Mouse (Mus musculus) embryo, embryonic 10 days (tissue): ENCODE measurements around the gene Ftsj1.

Experiments
- DNase-seq: peaks from one replicate; pipeline ENCODE4 v3.0.0-alpha.2; 2015; ENCODE audit warnings: low spot score

Gene Ftsj1

GRCm38 (mm10) chrX:8218114-8218513 is 34.1 kb downstream of the Ftsj1 start:
- DNase-seq, result no peak

GRCm38 (mm10) chrX:8217383-8217782 is 34.8 kb downstream of the Ftsj1 start:
- DNase-seq, result no peak

- no peak for DNase-seq
Observed at GRCm38 (mm10) chrX:8211490-8212207, 40.6 kb downstream of the Ftsj1 start.

- no peak for DNase-seq
Observed at GRCm38 (mm10) chrX:8209720-8210119, 42.5 kb downstream of the Ftsj1 start.

GRCm38 (mm10) chrX:8207224-8207623 is 45.0 kb downstream of the Ftsj1 start:
- no peak for DNase-seq

- DNase-seq, result no peak
Observed at GRCm38 (mm10) chrX:8206694-8207197, 45.5 kb downstream of the Ftsj1 start.

GRCm38 (mm10) chrX:8206015-8206693 is 46.1 kb downstream of the Ftsj1 start, which contains the start of gene Porcn:
TSS of gene Porcn (minus strand) at chrX:8206525.
- peak; percentile 88 for DNase-seq

- no peak for DNase-seq
Observed at GRCm38 (mm10) chrX:8205551-8205950, 46.7 kb downstream of the Ftsj1 start.

- no peak for DNase-seq
Observed at GRCm38 (mm10) chrX:8205088-8205487, 47.1 kb downstream of the Ftsj1 start.

- no peak for DNase-seq
Observed at GRCm38 (mm10) chrX:8204076-8204475, 48.1 kb downstream of the Ftsj1 start.

- DNase-seq, result no peak
Observed at GRCm38 (mm10) chrX:8203105-8203504, 49.1 kb downstream of the Ftsj1 start.

GRCm38 (mm10) chrX:8193419-8193723 is 58.8 kb downstream of the Ftsj1 start, which contains the start of gene Ebp:
TSS of gene Ebp (minus strand) at chrX:8193512.
- no peak for DNase-seq

- peak; percentile 88 for DNase-seq
Observed at GRCm38 (mm10) chrX:8192640-8193418, 59.4 kb downstream of the Ftsj1 start.

GRCm38 (mm10) chrX:8192126-8192639 is 60.0 kb downstream of the Ftsj1 start:
- no peak for DNase-seq
